Mouse (Mus musculus) bone marrow macrophage, adult 2 months (primary cell): ENCODE results near the gene Cabp1.

Source experiments
- CTCF ChIP-seq: IDR thresholded peaks from 2 replicates; pipeline ENCODE4 v1.5.1; 2012; ENCODE audit warnings: low read depth, mild to moderate bottlenecking, low read length, moderate library complexity
- POLR2A ChIP-seq: IDR thresholded peaks from 2 replicates; pipeline ENCODE4 v1.6.1; 2012; ENCODE audit warnings: mild to moderate bottlenecking, low read depth, low read length, borderline replicate concordance

GRCm38 (mm10) chr5:115230830-115231551 lies 36.8 kb upstream of the Cabp1 start:
- no peak for TF ChIP-seq POLR2A
- TF ChIP-seq CTCF = no peak
